Mouse (Mus musculus): ENCODE results near the gene Ube4a. TPM values are rescaled to one million over a fixed set of nuclear protein-coding genes. Genes with fewer than 3 reads are reported as not detected.

Ube4a gene
- polyA plus RNA-seq, 1 experiment from 2014 or later, result 18.6 TPM

- ATAC-seq (replicated peaks; ENCODE audit: low FRiP score, low read depth), result no peak
- Histone ChIP-seq H3K4me1 (replicated peaks; ENCODE audit: insufficient read depth, low read length) (no peaks in the 10 kb centered on the region), H3K4me3 (replicated peaks; ENCODE audit: low read depth, low read length) (no peak overlapping the region), H3K9ac (ENCODE audit: low read depth, low read length) (no peak overlapping the region), H3K9me3 (replicated peaks; ENCODE audit: low read length) (no peaks in the 10 kb centered on the region), H3K27me3 (ENCODE audit: insufficient read depth, low read length) (no peaks in the 10 kb centered on the region), H3K27ac (no peak overlapping the region), H3K36me3 (ENCODE audit: insufficient read depth, low read length) (no peaks in the 10 kb centered on the region), H3K4me2 (ENCODE audit: low read length) (no peak overlapping the region)
- DNase-seq (ENCODE audit: low spot score), result no peak
- WGBS, result 79% methylated on average over 2 of the region's 2 CpGs
- no peak for TF ChIP-seq CTCF (IDR thresholded peaks at IDR 0.05; ENCODE audit: low read depth)
Observed at GRCm38 (mm10) chr9:44993268-44993667, 27.9 kb upstream of the Ube4a start.

GRCm38 (mm10) chr9:44992271-44992670 is 26.9 kb upstream of the Ube4a start:
- Histone ChIP-seq H3K9me3 (replicated peaks; ENCODE audit: low read length) (no peaks in the 10 kb centered on the region), H3K9ac (ENCODE audit: low read depth, low read length) (no peak overlapping the region), H3K27ac (no peak overlapping the region), H3K27me3 (ENCODE audit: insufficient read depth, low read length) (no peaks in the 10 kb centered on the region), H3K4me1 (replicated peaks; ENCODE audit: insufficient read depth, low read length) (no peaks in the 10 kb centered on the region), H3K4me2 (ENCODE audit: low read length) (no peak overlapping the region), H3K36me3 (ENCODE audit: insufficient read depth, low read length) (no peaks in the 10 kb centered on the region), H3K4me3 (replicated peaks; ENCODE audit: low read depth, low read length) (no peak overlapping the region)
- DNase-seq (ENCODE audit: low spot score) (no peak), ATAC-seq (replicated peaks; ENCODE audit: low FRiP score, low read depth) (no peak)
- TF ChIP-seq CTCF (IDR thresholded peaks at IDR 0.05; ENCODE audit: low read depth), result no peak

- no peak for TF ChIP-seq CTCF (IDR thresholded peaks at IDR 0.05; ENCODE audit: low read depth)
- H3K27me3 ChIP-seq (ENCODE audit: insufficient read depth, low read length), result no peaks in the 10 kb centered on the region
- 89% methylated on average over 2 of the region's 2 CpGs for WGBS
- H3K9ac ChIP-seq (ENCODE audit: low read depth, low read length), result no peak overlapping the region
- H3K36me3 ChIP-seq (ENCODE audit: insufficient read depth, low read length), result no peaks in the 10 kb centered on the region
- H3K4me2 ChIP-seq (ENCODE audit: low read length), result no peak overlapping the region
- DNase-seq (ENCODE audit: low spot score), result no peak
- H3K27ac ChIP-seq, result no peak overlapping the region
- no peaks in the 10 kb centered on the region for H3K9me3 ChIP-seq (replicated peaks; ENCODE audit: low read length)
- no peak overlapping the region for H3K4me3 ChIP-seq (replicated peaks; ENCODE audit: low read depth, low read length)
- H3K4me1 ChIP-seq (replicated peaks; ENCODE audit: insufficient read depth, low read length), result no peaks in the 10 kb centered on the region
- ATAC-seq (replicated peaks; ENCODE audit: low FRiP score, low read depth), result no peak
Observed at GRCm38 (mm10) chr9:44991821-44992220, 26.4 kb upstream of the Ube4a start.

- Histone ChIP-seq H3K9ac (ENCODE audit: low read depth, low read length) (no peak overlapping the region), H3K27ac (no peak overlapping the region), H3K9me3 (replicated peaks; ENCODE audit: low read length) (no peaks in the 10 kb centered on the region), H3K4me3 (replicated peaks; ENCODE audit: low read depth, low read length) (no peak overlapping the region), H3K4me2 (ENCODE audit: low read length) (no peak overlapping the region), H3K4me1 (replicated peaks; ENCODE audit: insufficient read depth, low read length) (no peaks in the 10 kb centered on the region), H3K36me3 (ENCODE audit: insufficient read depth, low read length) (no peaks in the 10 kb centered on the region), H3K27me3 (ENCODE audit: insufficient read depth, low read length) (no peaks in the 10 kb centered on the region)
- ATAC-seq (replicated peaks; ENCODE audit: low FRiP score, low read depth) (no peak), DNase-seq (ENCODE audit: low spot score) (no peak)
- TF ChIP-seq CTCF (IDR thresholded peaks at IDR 0.05; ENCODE audit: low read depth), result no peak
- 58% methylated on average over 5 of the region's 5 CpGs for WGBS
Observed at GRCm38 (mm10) chr9:44986976-44987375, 21.6 kb upstream of the Ube4a start.

GRCm38 (mm10) chr9:44986242-44986781 is 20.9 kb upstream of the Ube4a start:
- H3K27me3 ChIP-seq (ENCODE audit: insufficient read depth, low read length), result no peaks in the 10 kb centered on the region
- H3K4me2 ChIP-seq (ENCODE audit: low read length), result no peak overlapping the region
- no peak overlapping the region for H3K27ac ChIP-seq
- no peak overlapping the region for H3K4me3 ChIP-seq (replicated peaks; ENCODE audit: low read depth, low read length)
- H3K9ac ChIP-seq (ENCODE audit: low read depth, low read length), result no peak overlapping the region
- DNase-seq (ENCODE audit: low spot score) (peak; percentile 9), ATAC-seq (replicated peaks; ENCODE audit: low FRiP score, low read depth) (no peak)
- no peak for TF ChIP-seq CTCF (IDR thresholded peaks at IDR 0.05; ENCODE audit: low read depth)
- no peaks in the 10 kb centered on the region for H3K36me3 ChIP-seq (ENCODE audit: insufficient read depth, low read length)
- no peaks in the 10 kb centered on the region for H3K9me3 ChIP-seq (replicated peaks; ENCODE audit: low read length)
- WGBS, result 48% methylated on average over 14 of the region's 14 CpGs
- H3K4me1 ChIP-seq (replicated peaks; ENCODE audit: insufficient read depth, low read length), result no peaks in the 10 kb centered on the region

GRCm38 (mm10) chr9:44985721-44986161 is 20.3 kb upstream of the Ube4a start:
- H3K4me3 ChIP-seq (replicated peaks; ENCODE audit: low read depth, low read length), result no peak overlapping the region
- H3K4me2 ChIP-seq (ENCODE audit: low read length), result no peak overlapping the region
- no peak for ATAC-seq (replicated peaks; ENCODE audit: low FRiP score, low read depth)
- TF ChIP-seq CTCF (IDR thresholded peaks at IDR 0.05; ENCODE audit: low read depth), result no peak
- H3K4me1 ChIP-seq (replicated peaks; ENCODE audit: insufficient read depth, low read length), result no peaks in the 10 kb centered on the region
- H3K36me3 ChIP-seq (ENCODE audit: insufficient read depth, low read length), result no peaks in the 10 kb centered on the region
- H3K27ac ChIP-seq, result no peak overlapping the region
- H3K9ac ChIP-seq (ENCODE audit: low read depth, low read length), result no peak overlapping the region
- no peak for DNase-seq (ENCODE audit: low spot score)
- WGBS, result 84% methylated on average over 3 of the region's 3 CpGs
- H3K27me3 ChIP-seq (ENCODE audit: insufficient read depth, low read length), result no peaks in the 10 kb centered on the region
- no peaks in the 10 kb centered on the region for H3K9me3 ChIP-seq (replicated peaks; ENCODE audit: low read length)

- no peaks in the 10 kb centered on the region for H3K36me3 ChIP-seq (ENCODE audit: insufficient read depth, low read length)
- no peaks in the 10 kb centered on the region for H3K27me3 ChIP-seq (ENCODE audit: insufficient read depth, low read length)
- TF ChIP-seq CTCF (IDR thresholded peaks at IDR 0.05; ENCODE audit: low read depth), result no peak
- no peak overlapping the region for H3K4me2 ChIP-seq (ENCODE audit: low read length)
- 57% methylated on average over 2 of the region's 2 CpGs for WGBS
- no peak overlapping the region for H3K27ac ChIP-seq
- no peaks in the 10 kb centered on the region for H3K4me1 ChIP-seq (replicated peaks; ENCODE audit: insufficient read depth, low read length)
- DNase-seq (ENCODE audit: low spot score), result no peak
- no peak overlapping the region for H3K4me3 ChIP-seq (replicated peaks; ENCODE audit: low read depth, low read length)
- no peak overlapping the region for H3K9ac ChIP-seq (ENCODE audit: low read depth, low read length)
- no peaks in the 10 kb centered on the region for H3K9me3 ChIP-seq (replicated peaks; ENCODE audit: low read length)
- ATAC-seq (replicated peaks; ENCODE audit: low FRiP score, low read depth), result no peak
Observed at GRCm38 (mm10) chr9:44983001-44983400, 17.6 kb upstream of the Ube4a start.

Measured in kidney, postnatal 0 days (tissue).